Mouse (Mus musculus) left cerebral cortex, adult 18-20 months (tissue): ENCODE results near the gene Dnaic1. TPM values are rescaled to one million over a fixed set of nuclear protein-coding genes. Genes with fewer than 3 reads are reported as not detected.
"Not testable (repeated sequence)": the region's sequence is repeated elsewhere in the genome, so short reads cannot be mapped to it uniquely, and the experiment has no call there.

Experiments
- DNase-seq, 2 experiments: peaks; one replicate each; pipeline ENCODE4 v3.0.0; 2021 to 2022; ENCODE audit warnings: low spot score in 2 of 2, mixed read lengths in 1 of 2
- total RNA-seq, 2 experiments: library from RNA; stranded (reverse); gene quantifications; 2 replicates each; pipeline ENCODE4 v1.2.3; 2021

The Dnaic1 gene
- total RNA-seq, 2 experiments from 2014 or later, result 6.6 to 9.1 TPM

- not testable (repeated sequence) for DNase-seq
Measured at GRCm38 (mm10) chr4:41685882-41686492, 116.4 kb downstream of the Dnaic1 start.

Other genes with a start within 250 kb of the Dnaic1 start
- gene Ubap1, start 220.8 kb upstream of the Dnaic1 start, total RNA-seq, result 10 to 100 TPM; 48.3 to 57.9 TPM
- gene Kif24, start 104.9 kb upstream of the Dnaic1 start, total RNA-seq, result 1 to 10 TPM in 1 of 2 experiments, under 1 TPM in 1; 0.49 to 1.2 TPM
- gene Nudt2, start 104.6 kb upstream of the Dnaic1 start, total RNA-seq, result 10 to 100 TPM; 31.9 to 33.9 TPM
- 10 to 100 TPM; 23.5 to 24.3 TPM for gene AI464131, start 66.7 kb upstream of the Dnaic1 start, total RNA-seq
- gene 1110017D15Rik, start 52.4 kb upstream of the Dnaic1 start, total RNA-seq, result 1 to 10 TPM; 5.1 to 5.7 TPM
- 100 to 1,000 TPM; 198 TPM for gene Fam219a, start 237 bp upstream of the Dnaic1 start, total RNA-seq
- gene Enho, start 70.5 kb downstream of the Dnaic1 start, total RNA-seq, result 10 to 100 TPM; 59.1 to 66.3 TPM
- 100 to 1,000 TPM; 117 to 131 TPM for gene Cntfr, start 127.3 kb downstream of the Dnaic1 start, total RNA-seq
- gene Il11ra1, start 130.2 kb downstream of the Dnaic1 start, total RNA-seq, result 10 to 100 TPM; 37.2 to 44.3 TPM
- 10 to 100 TPM; 32.5 to 37.1 TPM for gene Rpp25l, start 143.8 kb downstream of the Dnaic1 start, total RNA-seq
- gene Dctn3, start 153.4 kb downstream of the Dnaic1 start, total RNA-seq, result 100 to 1,000 TPM; 166 to 172 TPM
- 1 to 10 TPM in 1 of 2 experiments, under 1 TPM in 1; 0.80 to 1.3 TPM for gene Arid3c, start 161.4 kb downstream of the Dnaic1 start, total RNA-seq
- gene Galt, start 185.5 kb downstream of the Dnaic1 start, total RNA-seq, result 10 to 100 TPM; 66.6 to 79.6 TPM
- 10 to 100 TPM; 49.5 to 58.6 TPM for gene Sigmar1, start 186.4 kb downstream of the Dnaic1 start, total RNA-seq
- 100 to 1,000 TPM; 226 to 245 TPM for gene Ccl27a, start 204.5 kb downstream of the Dnaic1 start, total RNA-seq